Mouse (Mus musculus) liver, embryonic 14.5 days (tissue): ENCODE measurements around the gene Vax1.

Source experiments
- CTCF ChIP-seq: IDR thresholded peaks from 2 replicates; pipeline ENCODE4 v1.5.1; 2016; ENCODE audit warnings: antibody characterized with exemption, low read depth, control low read depth
- EP300 ChIP-seq: IDR thresholded peaks from 2 replicates; pipeline ENCODE4 v1.6.1; 2016; ENCODE audit warnings: antibody characterized with exemption, low read depth

GRCm38 (mm10) chr19:59188981-59189380, 19.1 kb upstream of the Vax1 start:
- TF ChIP-seq CTCF (no peak), EP300 (no peak)
